Mouse (Mus musculus) bone marrow macrophage, adult 2 months (primary cell): ENCODE measurements around the gene Dalrd3. TPM values are rescaled to one million over a fixed set of nuclear protein-coding genes. Genes with fewer than 3 reads are reported as not detected.
"Not testable (repeated sequence)": the region's sequence is repeated elsewhere in the genome, so short reads cannot be mapped to it uniquely, and the experiment has no call there.

Experiments
- H3K27ac ChIP-seq: 2 replicates; pipeline ENCODE4 v1.5.1; 2012; ENCODE audit warnings: low read depth, low read length; ENCODE audit not compliant: insufficient read depth
- H3K4me1 ChIP-seq: 2 replicates; pipeline ENCODE4 v1.6.1; 2012; ENCODE audit warnings: low read length; ENCODE audit not compliant: control insufficient read depth, insufficient read depth
- H3K4me3 ChIP-seq: 2 replicates; pipeline ENCODE4 v1.5.1; 2012; ENCODE audit warnings: mild to moderate bottlenecking, low read length, moderate library complexity; ENCODE audit not compliant: insufficient read depth
- CTCF ChIP-seq: IDR thresholded peaks from 2 replicates; pipeline ENCODE4 v1.5.1; 2012; ENCODE audit warnings: low read depth, mild to moderate bottlenecking, low read length, moderate library complexity
- POLR2A ChIP-seq: IDR thresholded peaks from 2 replicates; pipeline ENCODE4 v1.6.1; 2012; ENCODE audit warnings: mild to moderate bottlenecking, low read depth, low read length, borderline replicate concordance
- polyA plus RNA-seq: library from polyadenylated mRNA; stranded (reverse); fragments of >200 nt; gene quantifications from 2 replicates; pipeline ENCODE4 v1.2.4, GENCODE M21; 2012; ENCODE audit not compliant: missing spikeins, insufficient read depth, insufficient read length

Dalrd3 gene
- polyA plus RNA-seq, 1 experiment, result 44.7 TPM

- H3K4me1 ChIP-seq, result peaks cover 5% of the 10 kb centered on the region
- no peak overlapping the region for H3K27ac ChIP-seq
- TF ChIP-seq POLR2A, result no peak
- no peak for TF ChIP-seq CTCF
- H3K4me3 ChIP-seq, result peak overlapping the region; percentile 68; the same call in 1 of the 2 replicates
Observed at GRCm38 (mm10) chr9:108579344-108579690, 9.6 kb downstream of the Dalrd3 start.

GRCm38 (mm10) chr9:108587571-108588180 lies 18.0 kb downstream of the Dalrd3 start:
- TF ChIP-seq CTCF (no peak), POLR2A (no peak)
- Histone ChIP-seq H3K4me1 (peaks cover 7% of the 10 kb centered on the region), H3K27ac (no peak overlapping the region)

GRCm38 (mm10) chr9:108589229-108589628 lies 19.5 kb downstream of the Dalrd3 start:
- peaks cover 7% of the 10 kb centered on the region for H3K4me1 ChIP-seq
- H3K4me3 ChIP-seq, result no peak overlapping the region
- TF ChIP-seq CTCF (no peak), POLR2A (no peak)
- no peak overlapping the region for H3K27ac ChIP-seq

More at GRCm38 (mm10) chr9:108587571-108588180, 18.0 kb downstream of the Dalrd3 start:
- H3K4me3 ChIP-seq, result no peak overlapping the region

- TF ChIP-seq POLR2A (no peak), CTCF (no peak)
- Histone ChIP-seq H3K4me1 (peaks cover 9% of the 10 kb centered on the region), H3K4me3 (no peak overlapping the region), H3K27ac (no peak overlapping the region)
Observed at GRCm38 (mm10) chr9:108591462-108591861, 21.8 kb downstream of the Dalrd3 start.

- Histone ChIP-seq H3K4me3 (no peak overlapping the region), H3K4me1 (peaks cover 3% of the 10 kb centered on the region; the same call in 1 of the 2 replicates), H3K27ac (no peak overlapping the region)
- TF ChIP-seq CTCF (no peak), POLR2A (no peak)
Observed at GRCm38 (mm10) chr9:108594354-108594753, 24.7 kb downstream of the Dalrd3 start.

- no peak for TF ChIP-seq CTCF
- TF ChIP-seq POLR2A, result no peak
- Histone ChIP-seq H3K4me3 (peak within 1 kb of the TSS; percentile 74), H3K4me1 (0 out of 2 replicates have a peak, but pooled peaks cover 2% of the 10 kb centered on the region), H3K27ac (no peak within 1 kb of the TSS)
Observed at GRCm38 (mm10) chr9:108596998-108597764, 27.5 kb downstream of the Dalrd3 start, which contains the start of gene P4htm. P4htm (minus strand) TSS chr9:108597667.

- Histone ChIP-seq H3K4me3 (no peak overlapping the region), H3K4me1 (0 out of 2 replicates have a peak, but pooled peaks cover 2% of the 10 kb centered on the region), H3K27ac (no peak overlapping the region)
- no peak for TF ChIP-seq POLR2A
- no peak for TF ChIP-seq CTCF
Observed at GRCm38 (mm10) chr9:108599021-108599566, 29.4 kb downstream of the Dalrd3 start.

- H3K4me3 ChIP-seq, result no peak overlapping the region
- TF ChIP-seq CTCF (no peak), POLR2A (no peak)
- no peak overlapping the region for H3K27ac ChIP-seq
- H3K4me1 ChIP-seq, result no peaks in the 10 kb centered on the region
Observed at GRCm38 (mm10) chr9:108600011-108600410, 30.3 kb downstream of the Dalrd3 start.

- H3K27ac ChIP-seq, result no peak overlapping the region
- no peak for TF ChIP-seq CTCF
- no peak for TF ChIP-seq POLR2A
- no peaks in the 10 kb centered on the region for H3K4me1 ChIP-seq
- no peak overlapping the region for H3K4me3 ChIP-seq
Observed at GRCm38 (mm10) chr9:108601986-108602385, 32.3 kb downstream of the Dalrd3 start.

GRCm38 (mm10) chr9:108607929-108608328 lies 38.2 kb downstream of the Dalrd3 start:
- peaks cover 10% of the 10 kb centered on the region for H3K4me1 ChIP-seq
- H3K27ac ChIP-seq, H3K4me3 ChIP-seq: not testable (repeated sequence)
